In the genomic region with DNA sequence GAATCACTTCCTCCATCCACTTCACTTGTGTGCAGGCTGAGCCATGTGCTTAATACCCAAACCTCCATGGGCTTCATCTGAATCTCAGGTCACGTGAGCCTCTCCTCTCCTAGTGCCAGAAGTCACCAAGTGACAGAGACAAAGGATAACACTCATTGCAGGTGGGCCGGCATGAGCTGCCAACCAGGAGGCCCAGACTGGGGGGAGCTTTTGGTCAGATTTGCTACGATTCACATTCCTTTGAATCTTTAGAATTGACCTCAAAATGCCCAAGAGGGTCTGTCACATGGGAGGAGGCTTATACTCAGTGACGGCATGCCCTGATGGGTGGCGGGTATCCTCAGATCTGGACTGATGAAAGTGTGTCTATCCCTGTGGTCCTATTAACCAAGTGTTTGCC, we compare ENCODE assay signal across 15 mouse cellular contexts.
"Had no signal": no experiment of that assay in that cellular context is flagged by ENCODE, and none has a peak within 500 bp of the region (broad histone marks: within the 10 kb centered on the region; RNA-seq: fewer than 3 reads in every experiment).

No protein-coding gene starts in this region.

- H3K27ac ChIP-seq: kidney, postnatal 0 days; limb, embryonic 12.5 days; midbrain, embryonic 10.5 days; midbrain, embryonic 15.5 days; neural tube, embryonic 13.5 days had no signal

- H3K27me3 ChIP-seq: limb, embryonic 12.5 days; midbrain, embryonic 15.5 days; neural tube, embryonic 13.5 days had no signal

- ATAC-seq: intestine, postnatal 0 days; lung, postnatal 0 days; midbrain, embryonic 15.5 days had no signal

- H3K4me2 ChIP-seq: limb, embryonic 12.5 days; midbrain, embryonic 15.5 days; neural tube, embryonic 13.5 days had no signal

- H3K9ac ChIP-seq: limb, embryonic 12.5 days; midbrain, embryonic 15.5 days; neural tube, embryonic 13.5 days had no signal

- DNase-seq: kidney, adult 8-10 months; kidney, postnatal 36 days; layer of hippocampus, adult 9-11 months; layer of hippocampus, postnatal 36 days; lung, adult 2 months; lung, postnatal 36 days; right cerebral cortex, adult 18-20 months; right cerebral cortex, postnatal 25 days had no signal

- H3K9me3 ChIP-seq: limb, embryonic 12.5 days; midbrain, embryonic 10.5 days; midbrain, embryonic 15.5 days; neural tube, embryonic 13.5 days had no signal

- H3K4me3 ChIP-seq: limb, embryonic 12.5 days; midbrain, embryonic 10.5 days; midbrain, embryonic 15.5 days; neural tube, embryonic 13.5 days had no signal

- H3K36me3 ChIP-seq: limb, embryonic 12.5 days; midbrain, embryonic 10.5 days; midbrain, embryonic 15.5 days; neural tube, embryonic 13.5 days had no signal
